Mouse (Mus musculus) right cerebral cortex, adult 2 months (tissue): ENCODE data around the gene Ubr4.
"Not testable (repeated sequence)": the region's sequence is repeated elsewhere in the genome, so short reads cannot be mapped to it uniquely, and the experiment has no call there.

Experiments used
- DNase-seq, 2 experiments: peaks; one replicate each; pipeline ENCODE4 v3.0.0; 2021 to 2022; ENCODE audit warnings: low spot score in 2 of 2

The Ubr4 gene

GRCm38 (mm10) chr4:139484496-139484895 is 132.1 kb downstream of the Ubr4 start:
- DNase-seq = no peak

- DNase-seq = no peak
Observed at GRCm38 (mm10) chr4:139487085-139487484, 134.7 kb downstream of the Ubr4 start.

GRCm38 (mm10) chr4:139488325-139488724 is 135.9 kb downstream of the Ubr4 start:
- DNase-seq = no peak

GRCm38 (mm10) chr4:139489946-139490345 is 137.5 kb downstream of the Ubr4 start:
- DNase-seq = no peak

- peak; percentile 54 to 60 for DNase-seq
Observed at GRCm38 (mm10) chr4:139490413-139491055, 138.1 kb downstream of the Ubr4 start.

- no peak for DNase-seq
Observed at GRCm38 (mm10) chr4:139491541-139492170, 139.2 kb downstream of the Ubr4 start.

- DNase-seq = no peak
Observed at GRCm38 (mm10) chr4:139492258-139492833, 139.9 kb downstream of the Ubr4 start.

GRCm38 (mm10) chr4:139493227-139494025 is 141.0 kb downstream of the Ubr4 start:
- DNase-seq = no peak

- DNase-seq = no peak
Observed at GRCm38 (mm10) chr4:139500814-139501213, 148.4 kb downstream of the Ubr4 start.

- DNase-seq = no peak
Observed at GRCm38 (mm10) chr4:139501702-139502101, 149.3 kb downstream of the Ubr4 start.

GRCm38 (mm10) chr4:139503919-139504318 is 151.5 kb downstream of the Ubr4 start:
- no peak for DNase-seq

- DNase-seq = no peak
Observed at GRCm38 (mm10) chr4:139505716-139506115, 153.3 kb downstream of the Ubr4 start.

GRCm38 (mm10) chr4:139506727-139507126 is 154.3 kb downstream of the Ubr4 start:
- DNase-seq = no peak

GRCm38 (mm10) chr4:139509069-139509468 is 156.7 kb downstream of the Ubr4 start:
- DNase-seq = no peak

GRCm38 (mm10) chr4:139511557-139511956 is 159.1 kb downstream of the Ubr4 start:
- DNase-seq = no peak

GRCm38 (mm10) chr4:139512985-139513384 is 160.6 kb downstream of the Ubr4 start:
- no peak for DNase-seq

- DNase-seq = no peak
Observed at GRCm38 (mm10) chr4:139519221-139519620, 166.8 kb downstream of the Ubr4 start.

- no peak for DNase-seq
Observed at GRCm38 (mm10) chr4:139521926-139522325, 169.5 kb downstream of the Ubr4 start.

- DNase-seq = peak; percentile 7 to 19
Observed at GRCm38 (mm10) chr4:139526475-139526874, 174.1 kb downstream of the Ubr4 start.

GRCm38 (mm10) chr4:139530248-139530647 is 177.8 kb downstream of the Ubr4 start, which contains the start of gene Iffo2:
Gene Iffo2 (plus strand): TSS chr4:139530548.
- not testable (repeated sequence) for DNase-seq

- DNase-seq = no peak
Observed at GRCm38 (mm10) chr4:139532081-139532480, 179.7 kb downstream of the Ubr4 start.

- no peak for DNase-seq
Observed at GRCm38 (mm10) chr4:139535127-139535695, 182.8 kb downstream of the Ubr4 start.
